Mouse (Mus musculus): ENCODE data around the gene Gm37240. TPM values are rescaled to one million over a fixed set of nuclear protein-coding genes. Genes with fewer than 3 reads are reported as not detected.

Gene Gm37240
- total RNA-seq, 1 experiment, result 1.2 TPM

- Histone ChIP-seq H3K9me3 (ENCODE audit: control insufficient read depth, insufficient read depth, low read depth, low read length) (no peaks in the 10 kb centered on the region), H3K9ac (ENCODE audit: insufficient read depth, low read depth, low read length, poor library complexity, severe bottlenecking) (no peak overlapping the region), H3K4me1 (ENCODE audit: control insufficient read depth in 2 of 2, insufficient read depth in 2 of 2, low read length in 2 of 2, poor library complexity in 1 of 2) (no peaks in the 10 kb centered on the region), H3K27ac (ENCODE audit: insufficient read depth, low read depth, low read length, poor library complexity, severe bottlenecking) (no peak overlapping the region), H3K4me3 (ENCODE audit: insufficient read depth in 1 of 2, low read depth in 1 of 2, low read length in 2 of 2, poor library complexity in 1 of 2, severe bottlenecking in 1 of 2) (no peak overlapping the region), H3K36me3 (ENCODE audit: control insufficient read depth, insufficient read depth, low read length, poor library complexity, severe bottlenecking) (peaks cover 2% of the 10 kb centered on the region; the same call in 1 of the 2 replicates)
- TF ChIP-seq MAFK (IDR thresholded peaks at IDR 0.05; ENCODE audit: insufficient read depth, low read depth, low read length) (no peak), ZC3H11A (IDR thresholded peaks at IDR 0.05; ENCODE audit: borderline replicate concordance, low read depth, low read length) (no peak)
- in situ Hi-C loops (cut with MboI; ENCODE audit: low sequenced_read_pairs in 2 of 2, unreplicated experiment in 2 of 2), result no loop called here
- DNase-seq (ENCODE audit: low read depth, low spot score), result no peak
These were observed 989.4 kb downstream of the Gm37240 start for GRCm38 (mm10) chr3:84897952-84898351.

GRCm38 (mm10) chr3:84890983-84891382 is 996.3 kb downstream of the Gm37240 start:
- H3K9me3 ChIP-seq (ENCODE audit: control insufficient read depth, insufficient read depth, low read depth, low read length), result no peaks in the 10 kb centered on the region
- no peak overlapping the region for H3K9ac ChIP-seq (ENCODE audit: insufficient read depth, low read depth, low read length, poor library complexity, severe bottlenecking)
- in situ Hi-C loops (cut with MboI; ENCODE audit: low sequenced_read_pairs in 2 of 2, unreplicated experiment in 2 of 2), result no loop called here
- no peak overlapping the region for H3K4me3 ChIP-seq (ENCODE audit: insufficient read depth in 1 of 2, low read depth in 1 of 2, low read length in 2 of 2, poor library complexity in 1 of 2, severe bottlenecking in 1 of 2)
- 0 out of 4 replicates have a peak, but pooled peaks cover 0 to 2% of the 10 kb centered on the region in 2 experiments for H3K4me1 ChIP-seq (ENCODE audit: control insufficient read depth in 2 of 2, insufficient read depth in 2 of 2, low read length in 2 of 2, poor library complexity in 1 of 2)
- H3K27ac ChIP-seq (ENCODE audit: insufficient read depth, low read depth, low read length, poor library complexity, severe bottlenecking), result no peak overlapping the region
- TF ChIP-seq ZNF384 (IDR thresholded peaks at IDR 0.05; ENCODE audit: low read depth, low read length) (no peak), CHD2 (IDR thresholded peaks at IDR 0.05; ENCODE audit: low read depth, low read length) (no peak), ZC3H11A (IDR thresholded peaks at IDR 0.05; ENCODE audit: borderline replicate concordance, low read depth, low read length) (no peak), MAFK (IDR thresholded peaks at IDR 0.05; ENCODE audit: insufficient read depth, low read depth, low read length) (no peak), HCFC1 (IDR thresholded peaks at IDR 0.05; ENCODE audit: borderline replicate concordance, insufficient read depth, low read length) (no peak)
- no peak for DNase-seq (ENCODE audit: low read depth, low spot score)
- peaks cover 2% of the 10 kb centered on the region; the same call in 1 of the 2 replicates for H3K36me3 ChIP-seq (ENCODE audit: control insufficient read depth, insufficient read depth, low read length, poor library complexity, severe bottlenecking)

- TF ChIP-seq MAFK (IDR thresholded peaks at IDR 0.05; ENCODE audit: insufficient read depth, low read depth, low read length) (no peak), HCFC1 (IDR thresholded peaks at IDR 0.05; ENCODE audit: borderline replicate concordance, insufficient read depth, low read length) (no peak), ZNF384 (IDR thresholded peaks at IDR 0.05; ENCODE audit: low read depth, low read length) (no peak), ZC3H11A (IDR thresholded peaks at IDR 0.05; ENCODE audit: borderline replicate concordance, low read depth, low read length) (no peak), CHD2 (IDR thresholded peaks at IDR 0.05; ENCODE audit: low read depth, low read length) (no peak)
- no peak overlapping the region for H3K9ac ChIP-seq (ENCODE audit: insufficient read depth, low read depth, low read length, poor library complexity, severe bottlenecking)
- DNase-seq (ENCODE audit: low read depth, low spot score), result peak; percentile 22
- 0 out of 4 replicates have a peak, but pooled peaks cover 0 to 2% of the 10 kb centered on the region in 2 experiments for H3K4me1 ChIP-seq (ENCODE audit: control insufficient read depth in 2 of 2, insufficient read depth in 2 of 2, low read length in 2 of 2, poor library complexity in 1 of 2)
- peaks cover 2% of the 10 kb centered on the region; the same call in 1 of the 2 replicates for H3K36me3 ChIP-seq (ENCODE audit: control insufficient read depth, insufficient read depth, low read length, poor library complexity, severe bottlenecking)
- no peak overlapping the region for H3K27ac ChIP-seq (ENCODE audit: insufficient read depth, low read depth, low read length, poor library complexity, severe bottlenecking)
- in situ Hi-C loops (cut with MboI; ENCODE audit: low sequenced_read_pairs in 2 of 2, unreplicated experiment in 2 of 2), result no loop called here
- H3K4me3 ChIP-seq (ENCODE audit: insufficient read depth in 1 of 2, low read depth in 1 of 2, low read length in 2 of 2, poor library complexity in 1 of 2, severe bottlenecking in 1 of 2), result no peak overlapping the region
- H3K9me3 ChIP-seq (ENCODE audit: control insufficient read depth, insufficient read depth, low read depth, low read length), result no peaks in the 10 kb centered on the region
These were observed 997.7 kb downstream of the Gm37240 start for GRCm38 (mm10) chr3:84889648-84890047.

- H3K4me3 ChIP-seq (ENCODE audit: insufficient read depth in 1 of 2, low read depth in 1 of 2, low read length in 2 of 2, poor library complexity in 1 of 2, severe bottlenecking in 1 of 2), result no peak overlapping the region
- peaks cover 0 to 2% of the 10 kb centered on the region in 2 experiments; a peak in 1 of 4 replicates for H3K4me1 ChIP-seq (ENCODE audit: control insufficient read depth in 2 of 2, insufficient read depth in 2 of 2, low read length in 2 of 2, poor library complexity in 1 of 2)
- no peaks in the 10 kb centered on the region for H3K36me3 ChIP-seq (ENCODE audit: control insufficient read depth, insufficient read depth, low read length, poor library complexity, severe bottlenecking)
- no peak for DNase-seq (ENCODE audit: low read depth, low spot score)
- TF ChIP-seq CHD2 (IDR thresholded peaks at IDR 0.05; ENCODE audit: low read depth, low read length) (no peak), HCFC1 (IDR thresholded peaks at IDR 0.05; ENCODE audit: borderline replicate concordance, insufficient read depth, low read length) (no peak), MAFK (IDR thresholded peaks at IDR 0.05; ENCODE audit: insufficient read depth, low read depth, low read length) (no peak), ZNF384 (IDR thresholded peaks at IDR 0.05; ENCODE audit: low read depth, low read length) (no peak), ZC3H11A (IDR thresholded peaks at IDR 0.05; ENCODE audit: borderline replicate concordance, low read depth, low read length) (no peak)
- in situ Hi-C loops (cut with MboI; ENCODE audit: low sequenced_read_pairs in 2 of 2, unreplicated experiment in 2 of 2), result no loop called here
- no peak overlapping the region for H3K9ac ChIP-seq (ENCODE audit: insufficient read depth, low read depth, low read length, poor library complexity, severe bottlenecking)
- no peaks in the 10 kb centered on the region for H3K9me3 ChIP-seq (ENCODE audit: control insufficient read depth, insufficient read depth, low read depth, low read length)
- H3K27ac ChIP-seq (ENCODE audit: insufficient read depth, low read depth, low read length, poor library complexity, severe bottlenecking), result no peak overlapping the region
These were observed 1003.4 kb downstream of the Gm37240 start for GRCm38 (mm10) chr3:84883817-84884483.

Measured in ES-E14 (cell line).